Mouse (Mus musculus) neural tube, embryonic 15.5 days (tissue): ENCODE measurements around the gene Tff3. TPM values are rescaled to one million over a fixed set of nuclear protein-coding genes. Genes with fewer than 3 reads are reported as not detected.

ENCODE experiments used
- ATAC-seq: fragments of 200-750 bp; cut with Nextera tagmentation; 2 replicates; pipeline ENCODE4 v1.8.0; 2017; ENCODE audit warnings: mild to moderate bottlenecking, moderate TSS enrichment, moderate library complexity; ENCODE audit not compliant: low FRiP score
- H3K27ac ChIP-seq: fragments of 300-500 bp; sonication (generic); replicated peaks from 2 replicates; pipeline ENCODE4 v1.5.1; 2015; ENCODE audit warnings: mild to moderate bottlenecking, inconsistent platforms
- H3K27me3 ChIP-seq: fragments of 300-500 bp; sonication (generic); replicated peaks from 2 replicates; pipeline ENCODE4 v1.6.1; 2015; ENCODE audit warnings: inconsistent platforms
- H3K36me3 ChIP-seq: fragments of 300-500 bp; sonication (generic); 2 replicates; pipeline ENCODE4 v1.6.1; 2015; ENCODE audit warnings: inconsistent platforms
- H3K4me1 ChIP-seq: fragments of 300-500 bp; sonication (generic); 2 replicates; pipeline ENCODE4 v1.6.1; 2015; ENCODE audit warnings: inconsistent platforms
- H3K4me2 ChIP-seq: fragments of 300-500 bp; sonication (generic); 2 replicates; pipeline ENCODE4 v1.6.1; 2015; ENCODE audit warnings: inconsistent platforms, mild to moderate bottlenecking, moderate library complexity
- H3K4me3 ChIP-seq: fragments of 300-500 bp; sonication (generic); replicated peaks from 2 replicates; pipeline ENCODE4 v1.5.1; 2015; ENCODE audit warnings: mild to moderate bottlenecking, inconsistent platforms
- H3K9ac ChIP-seq: fragments of 300-500 bp; sonication (generic); replicated peaks from 2 replicates; pipeline ENCODE4 v1.6.1; 2015; ENCODE audit warnings: mild to moderate bottlenecking, inconsistent platforms
- H3K9me3 ChIP-seq: fragments of 300-500 bp; sonication (generic); replicated peaks from 2 replicates; pipeline ENCODE4 v1.6.1; 2016; ENCODE audit warnings: inconsistent platforms
- WGBS: fragments of 180-500 bp; shearing (Covaris S2); methylation state at CpG from one replicate; pipeline ENCODE4 v1.1.7; 2015; ENCODE audit warnings: mixed read lengths; 5-methylcytosine and 5-hydroxymethylcytosine counted together
- polyA plus RNA-seq: library from polyadenylated mRNA; unstranded; fragments of >200 nt; fragmentation: Nextera tagmentation; extraction: Ambion mirVana; gene quantifications from 2 replicates; pipeline ENCODE4 v1.2.1, GENCODE M21; 2015

Gene Tff3
- polyA plus RNA-seq, 1 experiment from 2014 or later = 3.2 TPM

DNA sequence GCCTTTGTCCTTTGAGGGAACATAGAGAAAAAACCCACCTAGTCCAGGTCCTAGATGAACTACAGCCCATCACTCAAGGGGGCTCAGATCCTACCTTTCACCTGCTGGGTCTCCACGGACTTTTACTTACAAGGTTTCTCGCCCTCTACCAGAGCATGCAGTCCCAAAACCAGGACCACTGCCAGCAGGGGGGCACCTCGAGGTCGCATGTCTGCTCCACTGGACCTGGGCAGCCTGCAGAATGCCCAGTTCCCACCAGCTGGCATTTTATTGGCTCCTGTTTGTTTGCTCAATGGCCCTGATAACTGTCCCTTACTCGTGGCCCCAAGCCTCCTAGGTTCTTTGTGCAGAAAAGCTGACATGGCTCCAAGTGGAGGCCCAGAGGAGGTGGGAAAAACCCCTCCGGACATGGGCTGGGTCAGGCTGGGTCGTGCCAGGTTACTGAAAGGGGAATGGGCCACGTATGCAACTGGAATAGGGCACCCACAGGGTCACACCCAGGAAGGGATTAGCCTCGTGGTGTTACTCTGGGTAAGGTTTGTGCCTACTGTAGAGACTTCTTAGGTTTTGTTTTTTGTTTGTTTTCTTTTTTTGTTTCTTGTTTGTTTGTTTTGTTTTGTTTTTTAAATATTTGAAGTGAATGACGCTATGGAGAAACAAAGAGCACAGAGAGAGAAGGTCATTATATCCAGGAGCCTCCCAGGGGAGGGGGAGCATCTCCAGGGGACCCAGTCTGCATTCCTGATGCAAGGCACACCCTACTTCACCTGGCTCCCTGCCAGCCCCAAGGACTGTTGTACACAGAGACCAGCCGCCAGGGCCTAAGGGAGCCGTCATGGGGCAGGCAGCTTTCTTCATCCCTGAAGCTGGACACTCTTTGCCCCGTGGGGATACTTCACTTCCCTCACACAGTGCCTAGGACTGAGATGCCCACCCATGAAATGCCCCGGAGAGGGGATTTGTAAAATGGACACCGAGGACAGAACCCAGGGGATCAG lies 14.9 kb upstream of the Tff3 start, which contains the start of gene Tff2:
Tff2 (minus strand) TSS at position 243 of the 998 bp plus-strand sequence.
- H3K9me3 ChIP-seq = no peaks in the 10 kb centered on the region
- no peak within 1 kb of the TSS for H3K4me2 ChIP-seq
- no peak within 1 kb of the TSS for H3K27ac ChIP-seq
- H3K36me3 ChIP-seq = no peaks in the 10 kb centered on the region
- ATAC-seq = no peak
- no peak within 1 kb of the TSS for H3K9ac ChIP-seq
- no peak within 1 kb of the TSS for H3K4me3 ChIP-seq
- WGBS = 58% methylated on average over 15 of the region's 15 CpGs
- 0 out of 2 replicates have a peak, but pooled peaks cover 2% of the 10 kb centered on the region for H3K4me1 ChIP-seq
- H3K27me3 ChIP-seq = no peaks in the 10 kb centered on the region

DNA sequence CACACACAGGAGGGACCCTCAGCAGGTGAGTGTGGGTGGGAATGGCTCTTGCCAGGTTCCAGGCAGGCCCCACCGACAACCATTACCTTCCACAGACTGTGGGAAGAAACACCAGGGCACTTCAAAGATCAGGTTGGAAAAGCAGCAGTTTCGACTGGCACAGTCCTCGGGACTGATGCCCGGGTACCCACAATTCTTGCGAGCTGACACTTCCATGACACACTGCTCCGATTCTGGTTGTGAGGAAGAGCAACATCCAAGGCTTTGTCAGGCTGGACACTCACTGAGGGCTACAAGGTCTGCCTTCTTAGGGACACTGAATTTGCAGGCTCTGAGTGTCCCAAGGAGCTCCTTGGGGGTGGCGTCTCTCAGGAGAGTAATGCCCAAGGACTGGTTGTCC lies 12.7 kb upstream of the Tff3 start:
- no peaks in the 10 kb centered on the region for H3K9me3 ChIP-seq
- H3K36me3 ChIP-seq = no peaks in the 10 kb centered on the region
- H3K9ac ChIP-seq = no peak overlapping the region
- 0 out of 2 replicates have a peak, but pooled peaks cover 2% of the 10 kb centered on the region for H3K4me1 ChIP-seq
- no peak overlapping the region for H3K27ac ChIP-seq
- H3K27me3 ChIP-seq = no peaks in the 10 kb centered on the region
- H3K4me2 ChIP-seq = no peak overlapping the region
- no peak for ATAC-seq
- WGBS = 94% methylated on average over 7 of the region's 7 CpGs
- no peak overlapping the region for H3K4me3 ChIP-seq

DNA sequence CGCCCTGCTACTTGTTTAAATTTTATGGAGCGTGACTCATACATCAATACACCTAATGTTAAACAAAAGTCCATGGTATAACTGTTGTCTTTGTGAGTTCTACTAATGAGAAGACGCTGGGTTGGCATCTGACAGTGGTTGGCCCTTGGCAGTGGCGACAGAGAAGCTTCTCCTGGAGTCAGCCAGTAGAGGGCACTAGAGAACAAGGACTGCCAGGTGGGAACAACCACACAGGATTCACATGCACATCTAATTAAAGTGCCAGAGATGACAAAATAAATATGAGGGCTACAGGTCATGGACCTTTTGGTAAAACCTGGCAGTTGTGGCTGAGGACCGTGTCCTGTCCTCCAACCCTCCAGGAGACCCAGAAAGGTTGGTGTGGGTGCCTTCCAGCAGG lies 9.0 kb upstream of the Tff3 start:
- H3K9ac ChIP-seq = no peak overlapping the region
- 21% methylated on average over 5 of the region's 5 CpGs for WGBS
- ATAC-seq = no peak

DNA sequence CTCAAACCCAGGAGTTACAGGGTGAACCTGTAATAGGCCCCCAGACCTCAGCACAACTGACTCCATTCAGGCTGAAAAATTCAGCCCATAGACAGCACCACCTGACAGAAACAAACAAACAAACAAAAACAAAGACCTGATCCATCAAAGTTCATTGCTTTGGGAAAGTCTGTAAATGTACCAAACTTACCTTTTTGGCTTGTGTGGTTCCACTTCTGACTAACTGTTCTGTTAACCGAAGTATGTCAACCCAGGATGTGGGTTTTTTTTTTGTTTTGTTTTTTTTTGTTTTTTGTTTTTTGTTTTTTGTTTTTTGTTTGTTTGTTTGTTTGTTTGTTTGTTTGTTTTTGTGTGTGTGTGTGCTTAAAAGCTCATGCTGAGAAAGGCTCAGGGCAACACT lies 7.4 kb upstream of the Tff3 start:
- H3K9ac ChIP-seq = no peak overlapping the region
- 97% methylated on average over 1 of the region's 1 CpGs for WGBS
- H3K4me1 ChIP-seq = no peaks in the 10 kb centered on the region
- H3K4me2 ChIP-seq = no peak overlapping the region
- no peaks in the 10 kb centered on the region for H3K9me3 ChIP-seq
- no peaks in the 10 kb centered on the region for H3K36me3 ChIP-seq
- H3K4me3 ChIP-seq = no peak overlapping the region
- ATAC-seq = no peak
- no peaks in the 10 kb centered on the region for H3K27me3 ChIP-seq
- no peak overlapping the region for H3K27ac ChIP-seq

More for the DNA sequence above, 9.0 kb upstream of the Tff3 start:
- Histone ChIP-seq H3K27ac (no peak overlapping the region), H3K4me3 (no peak overlapping the region), H3K27me3 (no peaks in the 10 kb centered on the region), H3K4me2 (no peak overlapping the region), H3K36me3 (no peaks in the 10 kb centered on the region), H3K9me3 (no peaks in the 10 kb centered on the region), H3K4me1 (no peaks in the 10 kb centered on the region)

DNA sequence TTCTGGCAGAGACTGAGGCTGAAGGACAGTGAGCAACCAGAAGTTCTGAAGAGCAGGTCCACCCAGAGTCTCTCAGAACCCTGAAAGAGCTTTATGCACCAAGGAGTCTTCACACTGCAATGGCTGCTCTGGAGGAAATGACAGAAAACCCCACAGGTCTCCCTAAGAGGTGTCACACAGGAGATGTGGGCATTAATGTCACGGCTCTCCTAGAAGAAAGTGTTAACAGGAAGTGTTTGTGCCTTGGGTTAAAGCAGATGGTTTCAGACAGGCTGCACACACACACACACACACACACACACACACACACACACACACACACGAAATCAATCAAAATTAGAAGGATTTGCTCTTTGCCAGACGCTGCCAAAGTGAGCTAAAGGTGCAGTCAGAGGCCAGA lies 6.8 kb upstream of the Tff3 start:
- Histone ChIP-seq H3K27me3 (no peaks in the 10 kb centered on the region), H3K36me3 (no peaks in the 10 kb centered on the region), H3K4me3 (no peak overlapping the region), H3K4me1 (no peaks in the 10 kb centered on the region), H3K9ac (no peak overlapping the region), H3K9me3 (no peaks in the 10 kb centered on the region), H3K27ac (no peak overlapping the region), H3K4me2 (no peak overlapping the region)
- 83% methylated on average over 3 of the region's 3 CpGs for WGBS
- no peak for ATAC-seq

DNA sequence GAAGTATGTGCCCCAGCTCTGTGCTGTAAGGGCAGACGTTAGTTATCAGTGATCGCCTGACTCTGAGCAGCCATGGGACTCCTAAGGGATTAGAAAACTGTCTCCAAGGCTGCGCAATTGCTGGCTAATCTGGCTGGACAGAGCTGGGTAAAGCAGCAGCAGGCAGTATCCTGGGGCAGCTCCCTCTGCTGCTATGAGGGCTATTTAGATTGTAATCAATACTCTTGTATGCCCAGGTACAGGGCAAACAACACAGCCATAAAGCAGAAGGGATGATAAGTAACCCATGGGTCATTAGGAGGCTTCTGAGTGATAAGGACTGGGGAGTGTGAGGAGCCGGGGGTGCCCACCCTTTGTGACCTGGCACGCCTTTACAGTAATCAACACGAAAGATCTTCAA lies 5.5 kb upstream of the Tff3 start:
- no peak overlapping the region for H3K9ac ChIP-seq
- WGBS = 77% methylated on average over 6 of the region's 6 CpGs
- no peak overlapping the region for H3K27ac ChIP-seq
- H3K4me3 ChIP-seq = no peak overlapping the region
- no peak overlapping the region for H3K4me2 ChIP-seq
- no peaks in the 10 kb centered on the region for H3K36me3 ChIP-seq
- no peak for ATAC-seq
- no peaks in the 10 kb centered on the region for H3K9me3 ChIP-seq
- H3K27me3 ChIP-seq = no peaks in the 10 kb centered on the region
- no peaks in the 10 kb centered on the region for H3K4me1 ChIP-seq

DNA sequence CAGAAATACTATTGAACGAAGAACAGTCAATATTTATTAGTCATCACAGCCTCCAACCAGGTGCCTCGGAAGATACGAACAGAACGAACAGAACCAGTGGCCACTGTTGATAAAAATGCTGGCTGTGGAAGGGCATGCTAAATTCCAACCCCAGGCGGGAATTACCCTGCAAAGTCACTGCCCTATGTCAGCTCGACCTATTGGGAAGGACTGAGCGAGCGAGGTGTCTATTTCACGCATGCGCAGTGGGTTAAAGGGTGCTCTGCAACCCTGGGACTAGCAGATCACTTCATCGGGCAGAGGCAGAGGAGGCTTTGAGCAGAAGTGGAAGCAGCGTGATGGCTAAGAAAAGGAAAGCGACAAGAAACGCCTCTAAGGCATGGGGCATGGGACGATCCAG lies 4.3 kb upstream of the Tff3 start:
- H3K4me3 ChIP-seq = no peak overlapping the region
- WGBS = 81% methylated on average over 15 of the region's 15 CpGs
- no peak for ATAC-seq
- H3K27me3 ChIP-seq = no peaks in the 10 kb centered on the region
- no peaks in the 10 kb centered on the region for H3K36me3 ChIP-seq
- no peaks in the 10 kb centered on the region for H3K4me1 ChIP-seq
- no peak overlapping the region for H3K9ac ChIP-seq
- H3K27ac ChIP-seq = no peak overlapping the region
- H3K4me2 ChIP-seq = no peak overlapping the region
- H3K9me3 ChIP-seq = no peaks in the 10 kb centered on the region

DNA sequence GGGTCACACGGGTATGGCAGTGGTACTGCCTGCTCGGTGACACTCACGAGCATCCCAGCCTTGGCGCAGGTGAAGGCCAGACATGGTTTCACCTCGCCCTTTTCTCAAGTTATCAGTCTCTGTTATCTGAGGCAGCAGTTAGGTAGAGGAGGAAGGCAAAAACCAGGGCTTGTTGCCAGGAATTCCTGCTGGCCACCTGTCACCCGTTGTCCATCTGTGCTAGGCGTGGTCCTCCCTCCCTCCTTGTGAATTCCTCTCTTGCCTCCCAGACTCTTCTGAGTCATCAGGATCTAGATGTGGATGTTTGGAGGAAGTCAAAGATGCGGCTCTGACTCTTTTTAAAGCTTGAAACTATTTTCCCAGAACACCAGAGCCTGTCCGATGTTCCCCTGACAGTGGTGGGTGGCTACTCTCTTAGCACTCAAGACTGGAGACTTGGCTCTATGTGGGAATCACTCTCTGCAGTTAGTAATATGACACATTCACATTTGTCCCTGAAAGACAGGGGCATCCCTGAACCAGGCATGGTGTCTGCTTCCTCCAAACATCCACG lies 1.9 kb upstream of the Tff3 start:
- no peak overlapping the region for H3K9ac ChIP-seq
- no peaks in the 10 kb centered on the region for H3K4me1 ChIP-seq
- no peak for ATAC-seq
- H3K27ac ChIP-seq = no peak overlapping the region
- no peaks in the 10 kb centered on the region for H3K9me3 ChIP-seq
- no peaks in the 10 kb centered on the region for H3K36me3 ChIP-seq
- H3K27me3 ChIP-seq = no peaks in the 10 kb centered on the region
- no peak overlapping the region for H3K4me2 ChIP-seq
- H3K4me3 ChIP-seq = no peak overlapping the region
- WGBS = 89% methylated on average over 10 of the region's 10 CpGs

DNA sequence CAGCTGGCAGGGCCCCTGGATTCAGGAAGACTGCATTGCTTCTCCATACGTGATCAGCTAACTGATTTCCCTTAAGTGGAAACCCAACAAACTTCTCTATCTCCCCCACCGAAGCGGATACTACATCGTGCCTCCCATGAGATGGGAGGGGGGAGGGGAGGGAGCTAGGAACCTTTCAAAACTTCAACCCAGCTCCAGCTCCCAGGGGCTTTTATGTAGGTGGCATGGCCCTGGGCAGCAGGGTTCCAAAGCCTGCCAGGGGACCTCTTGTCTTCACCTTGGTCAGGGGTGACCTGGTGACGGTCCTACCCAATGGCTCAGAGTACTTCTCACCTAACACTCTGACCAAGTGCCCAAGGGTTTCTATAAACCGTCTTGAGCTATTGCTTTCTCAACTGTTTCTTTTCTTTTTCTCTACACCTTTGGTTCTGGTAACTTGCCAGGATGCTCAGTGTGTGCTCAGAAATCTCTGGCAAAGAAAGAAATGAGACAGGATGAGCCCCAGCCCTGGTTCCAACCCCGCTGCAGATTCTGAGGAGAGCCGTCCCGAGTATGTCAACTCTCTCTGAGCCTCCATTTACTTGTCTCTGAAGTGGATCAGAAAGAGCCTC lies 633 bp downstream of the Tff3 start:
- H3K4me1 ChIP-seq = peaks cover 3% of the 10 kb centered on the region; the same call in 1 of the 2 replicates
- WGBS = 91% methylated on average over 9 of the region's 9 CpGs
- no peak overlapping the region for H3K4me2 ChIP-seq
- H3K9ac ChIP-seq = no peak overlapping the region
- no peaks in the 10 kb centered on the region for H3K27me3 ChIP-seq
- H3K4me3 ChIP-seq = no peak overlapping the region
- no peaks in the 10 kb centered on the region for H3K36me3 ChIP-seq
- H3K27ac ChIP-seq = no peak overlapping the region
- no peaks in the 10 kb centered on the region; the same call in 1 of the 2 replicates for H3K9me3 ChIP-seq
- no peak for ATAC-seq

DNA sequence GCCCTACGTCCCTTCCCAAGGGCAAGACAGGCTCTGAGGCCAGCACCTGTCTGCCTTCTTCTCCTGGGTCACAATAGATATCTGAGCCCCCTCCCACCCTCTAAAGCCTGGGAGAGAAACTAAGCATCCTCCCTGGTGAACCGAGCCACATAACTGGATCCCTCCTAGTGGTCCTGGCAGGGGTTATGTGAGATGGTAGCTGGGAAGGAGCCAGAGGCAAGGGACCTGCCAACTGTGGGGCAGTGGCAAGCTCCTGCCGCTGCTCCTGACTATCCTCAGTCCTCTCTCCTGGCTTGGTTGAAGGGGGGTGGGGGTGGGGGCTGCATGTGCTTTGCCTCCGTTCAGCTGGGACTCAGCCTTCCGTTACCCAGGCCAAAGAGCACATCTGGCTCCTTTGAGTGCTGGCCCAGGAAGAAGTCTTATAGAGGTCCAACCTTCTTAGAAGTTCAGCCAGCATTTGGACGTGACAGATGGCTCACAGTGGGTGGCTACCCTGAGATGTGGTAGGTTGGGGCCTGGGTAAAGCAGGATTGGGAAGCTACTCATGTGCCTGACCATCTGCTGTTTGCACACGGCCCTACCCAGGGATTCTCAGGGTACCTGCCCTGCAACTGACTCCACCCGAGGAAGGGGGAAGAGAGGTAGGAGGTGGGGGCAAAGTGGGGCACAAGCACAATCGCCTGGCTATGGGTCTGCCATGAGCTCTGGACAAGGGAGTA lies 3.7 kb downstream of the Tff3 start:
- H3K9ac ChIP-seq = no peak overlapping the region
- H3K36me3 ChIP-seq = no peaks in the 10 kb centered on the region
- peaks cover 3% of the 10 kb centered on the region; the same call in 1 of the 2 replicates for H3K4me1 ChIP-seq
- ATAC-seq = no peak
- 50% methylated on average over 9 of the region's 9 CpGs for WGBS
- no peaks in the 10 kb centered on the region; the same call in 1 of the 2 replicates for H3K9me3 ChIP-seq
- H3K27me3 ChIP-seq = no peaks in the 10 kb centered on the region
- H3K4me3 ChIP-seq = no peak overlapping the region
- no peak overlapping the region for H3K27ac ChIP-seq
- H3K4me2 ChIP-seq = no peak overlapping the region

DNA sequence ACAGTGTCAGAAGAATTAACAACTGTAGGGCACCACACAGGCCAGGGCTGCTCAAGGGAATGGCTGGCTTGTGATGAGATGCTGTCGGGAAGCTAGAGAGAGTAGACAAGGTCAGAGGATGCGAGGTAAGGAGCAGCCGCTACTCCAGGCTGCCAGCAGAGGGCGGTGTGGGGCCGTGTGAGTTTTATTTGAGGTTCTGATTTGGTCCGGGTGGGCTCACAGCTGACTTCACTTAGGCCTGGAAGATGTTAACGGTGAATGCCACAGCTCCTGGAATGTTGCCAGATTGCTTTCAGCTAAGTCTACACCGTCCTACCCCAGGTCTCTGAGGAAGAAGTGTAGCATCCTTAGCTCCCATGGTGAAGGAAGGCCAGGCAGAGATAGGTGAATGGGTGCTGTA lies 7.5 kb downstream of the Tff3 start:
- no peak overlapping the region for H3K4me2 ChIP-seq
- H3K9ac ChIP-seq = no peak overlapping the region
- no peak for ATAC-seq
- 0 out of 2 replicates have a peak, but pooled peaks cover 3% of the 10 kb centered on the region for H3K36me3 ChIP-seq
- WGBS = 10% methylated on average over 8 of the region's 8 CpGs
- H3K4me1 ChIP-seq = peaks cover 3% of the 10 kb centered on the region; the same call in 1 of the 2 replicates
- no peak overlapping the region for H3K4me3 ChIP-seq
- no peak overlapping the region for H3K27ac ChIP-seq
- no peaks in the 10 kb centered on the region; the same call in 1 of the 2 replicates for H3K9me3 ChIP-seq
- no peaks in the 10 kb centered on the region for H3K27me3 ChIP-seq
